Comparison of ENCODE assay signal across 8 mouse cellular contexts in genomic region chr8:77723534-77724045, GRCm38 (mm10). TPM values are rescaled to one million over a fixed set of nuclear protein-coding genes. Genes with fewer than 3 reads are reported as not detected.
DNase-seq lines count a peak whose midpoint lies in the region; ATAC-seq and TF ChIP-seq lines count a peak whose summit lies in the region.

No protein-coding gene starts in this region.

- TF ChIP-seq CTCF in gastrocnemius, adult 2 months (IDR thresholded peaks at IDR 0.05): no peak
- no peak for TF ChIP-seq CTCF in midbrain, postnatal 0 days (IDR thresholded peaks at IDR 0.05)

- peaks cover 4% of the 10 kb centered on the region; the same call in 1 of the 2 replicates for H3K36me3 ChIP-seq in heart, embryonic 15.5 days
- peaks cover 6% of the 10 kb centered on the region; the same call in 1 of the 2 replicates for H3K36me3 ChIP-seq in limb, embryonic 15.5 days
- no peaks in the 10 kb centered on the region for H3K36me3 ChIP-seq in midbrain, postnatal 0 days (ENCODE audit: insufficient read depth, low read length)

- H3K4me3 ChIP-seq in gastrocnemius, adult 2 months: peak overlapping the region; percentile 71
- peak overlapping the region; percentile 81 for H3K4me3 ChIP-seq in heart, embryonic 15.5 days
- H3K4me3 ChIP-seq in limb, embryonic 15.5 days: peak overlapping the region; percentile 60
- peak overlapping the region; percentile 40 for H3K4me3 ChIP-seq in midbrain, postnatal 0 days (ENCODE audit: low read depth, low read length)

- intact Hi-C loops in gastrocnemius, adult 2 months (cut with DNase I): no loop called here

- peak overlapping the region; percentile 82 for H3K27ac ChIP-seq in gastrocnemius, adult 2 months
- H3K27ac ChIP-seq in heart, embryonic 15.5 days: peak overlapping the region; percentile 99
- peak overlapping the region; percentile 93 for H3K27ac ChIP-seq in limb, embryonic 15.5 days
- peak overlapping the region; percentile 55 for H3K27ac ChIP-seq in midbrain, postnatal 0 days (ENCODE audit: low read depth, low read length)

- no peak for DNase-seq in gastrocnemius, adult 2 months
- no peak for DNase-seq in gastrocnemius, adult 8-10 months (ENCODE audit: low spot score in 2 of 2)
- peak; percentile 8 for DNase-seq in c-Kit-positive CD71-positive TER-119-positive erythroid progenitor cells, embryonic 14.5 days (ENCODE audit: low spot score)
- DNase-seq in midbrain, postnatal 0 days (ENCODE audit: low spot score): peak; percentile 22
- no peak for DNase-seq in frontal cortex, postnatal 36 days (ENCODE audit: low spot score in 2 of 2)

- ATAC-seq in heart, embryonic 15.5 days (replicated peaks; ENCODE audit: insufficient number of reproducible peaks, insufficient read depth, low FRiP score, low read depth): peak; percentile 59
- ATAC-seq in limb, embryonic 15.5 days (ENCODE audit: insufficient number of reproducible peaks, low FRiP score, low TSS enrichment, low read depth): no peak
- ATAC-seq in midbrain, postnatal 0 days (ENCODE audit: low FRiP score): peak; percentile 57; the same call in 1 of the 2 replicates
- no peak for ATAC-seq in frontal cortex, adult (ENCODE audit: low TSS enrichment)

- H3K4me1 ChIP-seq in heart, embryonic 15.5 days (replicated peaks): peaks cover 43% of the 10 kb centered on the region
- H3K4me1 ChIP-seq in limb, embryonic 15.5 days: peaks cover 18% of the 10 kb centered on the region
- peaks cover 6% of the 10 kb centered on the region; the same call in 1 of the 2 replicates for H3K4me1 ChIP-seq in midbrain, postnatal 0 days (ENCODE audit: insufficient read depth, low read length)

- peak overlapping the region; percentile 89 for H3K9ac ChIP-seq in heart, embryonic 15.5 days
- peak overlapping the region; percentile 58 for H3K9ac ChIP-seq in limb, embryonic 15.5 days
- H3K9ac ChIP-seq in midbrain, postnatal 0 days (replicated peaks; ENCODE audit: low read length, poor library complexity, severe bottlenecking): peak overlapping the region; percentile 44

- peak overlapping the region; percentile 69 for H3K4me2 ChIP-seq in heart, embryonic 15.5 days
- peak overlapping the region; percentile 72 for H3K4me2 ChIP-seq in limb, embryonic 15.5 days
- peak overlapping the region; percentile 84 for H3K4me2 ChIP-seq in midbrain, postnatal 0 days (ENCODE audit: low read depth, low read length, poor library complexity, severe bottlenecking)

- H3K9me3 ChIP-seq in heart, embryonic 15.5 days (replicated peaks): no peaks in the 10 kb centered on the region
- H3K9me3 ChIP-seq in limb, embryonic 15.5 days: no peaks in the 10 kb centered on the region
- H3K9me3 ChIP-seq in midbrain, postnatal 0 days (ENCODE audit: low read length): no peaks in the 10 kb centered on the region

- 1% methylated on average over 16 of the region's 16 CpGs for WGBS in heart, embryonic 15.5 days
- WGBS in limb, embryonic 15.5 days: 2% methylated on average over 16 of the region's 16 CpGs
- WGBS in midbrain, postnatal 0 days: 3% methylated on average over 16 of the region's 16 CpGs

- H3K27me3 ChIP-seq in heart, embryonic 15.5 days: no peaks in the 10 kb centered on the region
- H3K27me3 ChIP-seq in limb, embryonic 15.5 days: no peaks in the 10 kb centered on the region
- H3K27me3 ChIP-seq in midbrain, postnatal 0 days (ENCODE audit: insufficient read depth, low read length): no peaks in the 10 kb centered on the region

RNA-seq across cellular contexts. Expression of gene Ednra, which starts 0.7 kb away (rescaled TPM):
- total RNA-seq in gastrocnemius, adult 2 months (2021): 1 to 10 TPM; 1.6 to 2.3 TPM
- 1 to 10 TPM in 3 of 4 experiments, under 1 TPM in 1; 0.77 to 1.8 (median 1.4) TPM for total RNA-seq in gastrocnemius, adult 8-10 months (2022)
- 35.6 and 44.8 TPM in 2 replicates for polyA plus RNA-seq in heart, embryonic 15.5 days (2015; fragmentation: Nextera tagmentation; extraction: Ambion mirVana)
- 32.6 and 34.0 TPM in 2 replicates for polyA plus RNA-seq in limb, embryonic 15.5 days (2015; fragmentation: Nextera tagmentation; extraction: Ambion mirVana)
- 5.0 and 6.8 TPM in 2 replicates for total RNA-seq in midbrain, postnatal 0 days (2014; rRNA removed)
- 4.9 and 5.1 TPM in 2 replicates for polyA plus RNA-seq in midbrain, postnatal 0 days (2015; fragmentation: Nextera tagmentation; extraction: Ambion mirVana)

Comparison
In these comparisons a context has a peak if more than half of its experiments do, and no peak if none do; other contexts are left out.
1. DNase-seq: peak in c-Kit-positive CD71-positive TER-119-positive erythroid progenitor cells, embryonic 14.5 days (single experiment) and midbrain, postnatal 0 days (single experiment); none in gastrocnemius, adult 2 months (single experiment), gastrocnemius, adult 8-10 months (0 of 2) and frontal cortex, postnatal 36 days (0 of 2).
2. ATAC-seq: peak in heart, embryonic 15.5 days (single experiment) and midbrain, postnatal 0 days (single experiment); none in limb, embryonic 15.5 days (single experiment) and frontal cortex, adult (single experiment).
3. Peak in every context shown above with its lines, with median percentiles within 50 percentile points of each other: H3K27ac ChIP-seq, H3K4me3 ChIP-seq, H3K4me2 ChIP-seq and H3K9ac ChIP-seq.